Mouse (Mus musculus): ENCODE results near the gene Vmn1r4. TPM values are rescaled to one million over a fixed set of nuclear protein-coding genes. Genes with fewer than 3 reads are reported as not detected.

The Vmn1r4 gene
- under 1 TPM in 1 of 2 experiments, not detected in 1; 0.24 TPM for total RNA-seq (2023)

DNA sequence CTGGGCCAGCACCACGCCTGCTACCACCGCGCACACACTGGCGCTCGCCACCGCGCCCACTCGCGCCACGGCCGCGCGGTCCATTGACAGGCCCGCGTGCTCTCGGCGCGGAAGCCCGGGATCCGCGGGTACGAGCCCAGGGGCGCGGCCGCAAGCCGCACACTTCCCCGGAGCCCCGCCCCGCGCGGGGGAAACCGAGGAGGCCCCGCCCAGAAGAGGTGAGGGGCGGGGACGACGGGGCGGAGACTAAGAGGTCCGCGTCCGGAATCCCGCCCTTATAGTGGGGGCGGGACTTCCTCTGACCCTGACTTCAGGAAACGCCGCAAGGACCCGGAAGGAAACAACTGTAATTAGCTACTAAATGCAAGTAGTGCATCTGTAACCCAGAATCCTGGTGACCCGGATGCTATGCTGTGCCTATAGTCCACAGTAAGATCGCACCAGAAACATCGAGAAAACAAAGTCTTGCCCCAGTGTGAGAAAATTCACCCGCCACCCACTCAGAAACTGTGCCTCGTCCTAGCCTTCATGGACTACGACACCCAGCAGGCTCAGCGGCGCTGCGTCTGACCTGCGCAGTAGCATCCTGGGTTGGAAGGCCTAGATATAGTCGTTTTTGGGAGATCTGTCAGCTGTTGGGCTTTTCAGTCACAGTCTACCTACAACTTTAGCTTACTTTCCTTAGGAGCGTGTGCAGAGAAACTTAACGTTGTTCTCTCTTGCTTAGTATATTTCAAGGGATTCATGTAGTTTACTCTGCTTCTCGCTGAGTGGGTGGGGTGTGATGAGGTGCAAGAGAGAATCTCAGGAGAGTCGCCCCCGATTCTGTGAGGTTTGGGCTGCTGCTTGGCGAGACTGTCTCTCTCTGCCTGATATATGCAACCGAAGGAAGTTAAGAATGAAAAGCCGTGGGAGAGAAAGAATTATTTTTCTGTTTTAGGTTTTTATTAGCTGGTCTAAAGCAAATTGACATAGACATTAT is at the start of gene Vmn1r4, which contains the start of gene Nt5c3:
Gene Vmn1r4, plus strand, starts transcription at position 290 of the 982 bp plus-strand sequence.
Gene Nt5c3, minus strand, starts transcription at position 207 of the 982 bp plus-strand sequence.

DNA sequence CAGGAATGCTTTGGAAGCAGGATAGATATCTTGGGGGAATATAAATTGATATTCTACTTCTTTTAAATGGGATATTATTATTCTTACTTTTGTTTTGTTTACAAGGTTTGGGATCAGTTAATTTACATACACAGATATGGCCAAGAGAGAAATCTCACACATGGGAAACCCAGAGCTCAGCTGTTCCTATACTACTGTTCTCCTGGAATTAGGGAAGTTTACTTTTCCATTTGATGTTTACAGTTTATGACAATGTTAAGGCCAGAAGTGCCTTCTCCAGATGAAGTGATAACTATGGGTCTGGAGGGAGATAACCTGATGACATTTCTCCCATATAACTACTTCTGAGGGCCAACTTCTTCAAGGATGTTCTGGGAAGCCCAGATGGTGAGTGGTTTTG is 46.2 kb downstream of the Vmn1r4 start, which contains the start of gene Vmn1r5:
Gene Vmn1r5, plus strand, starts transcription at position 301 of the 400 bp plus-strand sequence.

GRCm38 (mm10) chr6:56996943-56997342 is 73.1 kb downstream of the Vmn1r4 start, which contains the start of gene Vmn1r6:
Vmn1r6 (plus strand) TSS chr6:56997243.

Other genes with a start within 250 kb of the Vmn1r4 start
- gene Lsm5, start 219.3 kb upstream of the Vmn1r4 start, total RNA-seq (2023): 10 to 100 TPM; 22.0 to 27.9 TPM
- 10 to 100 TPM; 44.3 to 51.7 TPM for gene Avl9, start 209.1 kb upstream of the Vmn1r4 start, total RNA-seq (2023)
- gene Kbtbd2, start 126.2 kb upstream of the Vmn1r4 start, total RNA-seq (2023): 10 to 100 TPM; 30.0 to 37.5 TPM
- 1 to 10 TPM in 1 of 2 experiments, under 1 TPM in 1; 0.78 to 1.4 TPM for gene Fkbp9, start 92.0 kb upstream of the Vmn1r4 start, total RNA-seq (2023)
- gene Nt5c3, start 83 bp upstream of the Vmn1r4 start, total RNA-seq (2023): 10 to 100 TPM; 33.8 to 39.9 TPM
- gene Vmn1r5, start 46.3 kb downstream of the Vmn1r4 start, total RNA-seq (2023): not detected
- gene Vmn1r6, start 73.2 kb downstream of the Vmn1r4 start, total RNA-seq (2023): not detected
- gene Vmn1r7, start 101.3 kb downstream of the Vmn1r4 start, total RNA-seq (2023): not detected
- gene Vmn1r8, start 108.3 kb downstream of the Vmn1r4 start, total RNA-seq (2023): not detected
- gene Vmn1r9, start 142.8 kb downstream of the Vmn1r4 start, total RNA-seq (2023): not detected
- not detected for gene Vmn1r10, start 185.4 kb downstream of the Vmn1r4 start, total RNA-seq (2023)
- not detected for gene Vmn1r11, start 209.4 kb downstream of the Vmn1r4 start, total RNA-seq (2023)
- gene Vmn1r12, start 232.9 kb downstream of the Vmn1r4 start, total RNA-seq (2023): under 1 TPM; 0.09 to 0.20 TPM

Measured in neutrophil, adult 59 days (primary cell).